In genomic region chr4:121213936-121214792, GRCm38 (mm10) we compare ENCODE assay signal across 8 mouse cellular contexts. TPM values are rescaled to one million over a fixed set of nuclear protein-coding genes. Genes with fewer than 3 reads are reported as not detected.
A peak's percentile ranks its signal among the peaks of the same experiment; 100 is the strongest.
DNase-seq lines count a peak whose midpoint lies in the region; ATAC-seq and TF ChIP-seq lines count a peak whose summit lies in the region.

No protein-coding gene starts in this region.

- under 1% methylated on average over 34 of the region's 36 CpGs for WGBS in heart, adult 2 months
- WGBS in forebrain, embryonic 13.5 days = 2% methylated on average over 35 of the region's 36 CpGs
- WGBS in hindbrain, embryonic 13.5 days = 1% methylated on average over 36 of the region's 36 CpGs

- peak overlapping the region; percentile 72 for H3K4me3 ChIP-seq in heart, adult 2 months
- peak overlapping the region; percentile 83 for H3K4me3 ChIP-seq in brown adipose tissue, adult 24 weeks (ENCODE audit: insufficient read depth, low read depth, low read length)
- peak overlapping the region; percentile 93 for H3K4me3 ChIP-seq in forebrain, embryonic 13.5 days
- peak overlapping the region; percentile 92 for H3K4me3 ChIP-seq in hindbrain, embryonic 13.5 days

- peaks cover 10% of the 10 kb centered on the region for H3K79me2 ChIP-seq in heart, adult 2 months (replicated peaks; ENCODE audit: control insufficient read depth, insufficient read depth, low read length)

- peaks cover 13% of the 10 kb centered on the region for H3K36me3 ChIP-seq in heart, adult 2 months (ENCODE audit: control insufficient read depth, insufficient read depth, low read length)
- no peaks in the 10 kb centered on the region for H3K36me3 ChIP-seq in forebrain, embryonic 13.5 days (ENCODE audit: poor library complexity, severe bottlenecking)
- H3K36me3 ChIP-seq in hindbrain, embryonic 13.5 days = no peaks in the 10 kb centered on the region

- peak overlapping the region; percentile 97 for H3K9ac ChIP-seq in heart, adult 2 months (ENCODE audit: low read depth, low read length)
- H3K9ac ChIP-seq in forebrain, embryonic 13.5 days = peak overlapping the region; percentile 94
- peak overlapping the region; percentile 98 for H3K9ac ChIP-seq in hindbrain, embryonic 13.5 days

- H3K9me3 ChIP-seq in forebrain, embryonic 13.5 days (replicated peaks) = no peaks in the 10 kb centered on the region
- H3K9me3 ChIP-seq in hindbrain, embryonic 13.5 days = no peaks in the 10 kb centered on the region

- no peak for DNase-seq in heart, adult 2 months
- no peak for DNase-seq in heart, postnatal 10 days
- peak; percentile 19 to 39 for DNase-seq in left cerebral cortex, adult 18-20 months (ENCODE audit: low spot score in 2 of 2)
- DNase-seq in lung, postnatal 36 days = peak; percentile 54
- DNase-seq in right cerebral cortex, postnatal 36 days (ENCODE audit: low spot score in 2 of 2) = peak; percentile 36 to 37

- TF ChIP-seq CTCF in heart, adult 2 months (IDR thresholded peaks at IDR 0.05) = peak; percentile 27; the same call in 1 of the 2 replicates

- no peaks in the 10 kb centered on the region for H3K27me3 ChIP-seq in heart, adult 2 months (ENCODE audit: control insufficient read depth, insufficient read depth, low read length)
- peaks cover 15% of the 10 kb centered on the region for H3K27me3 ChIP-seq in forebrain, embryonic 13.5 days
- peaks cover 15% of the 10 kb centered on the region; the same call in 1 of the 2 replicates for H3K27me3 ChIP-seq in hindbrain, embryonic 13.5 days

- no peak for TF ChIP-seq POLR2A in heart, adult 2 months (IDR thresholded peaks at IDR 0.05; ENCODE audit: insufficient read depth, low read depth, low read length)

- TF ChIP-seq EP300 in heart, adult 2 months (IDR thresholded peaks at IDR 0.05; ENCODE audit: insufficient read depth, low read depth, low read length) = no peak

- H3K27ac ChIP-seq in heart, adult 2 months = peak overlapping the region; percentile 82
- H3K27ac ChIP-seq in brown adipose tissue, adult 24 weeks (replicated peaks; ENCODE audit: low read depth, low read length) = no peak overlapping the region
- peak overlapping the region; percentile 86 for H3K27ac ChIP-seq in forebrain, embryonic 13.5 days
- peak overlapping the region; percentile 95 for H3K27ac ChIP-seq in hindbrain, embryonic 13.5 days

- peaks cover 3% of the 10 kb centered on the region for H3K4me1 ChIP-seq in heart, adult 2 months (ENCODE audit: control insufficient read depth, insufficient read depth, low read length)
- H3K4me1 ChIP-seq in brown adipose tissue, adult 24 weeks (ENCODE audit: control insufficient read depth, insufficient read depth, insufficient read length, low read length) = peaks cover 3% of the 10 kb centered on the region
- H3K4me1 ChIP-seq in forebrain, embryonic 13.5 days = peaks cover 27% of the 10 kb centered on the region
- H3K4me1 ChIP-seq in hindbrain, embryonic 13.5 days (replicated peaks) = peaks cover 25% of the 10 kb centered on the region

- ATAC-seq in forebrain, embryonic 13.5 days = peak; percentile 82
- ATAC-seq in hindbrain, embryonic 13.5 days (ENCODE audit: low FRiP score) = peak; percentile 88

- intact Hi-C loops in heart, adult 2 months (cut with DNase I) = loop anchor here (10.0 kb wide), 1 partner anchor 199 kb away; the partner anchor contains the start of gene Smap2
- intact Hi-C loops in heart, postnatal 10 days (cut with DNase I) = no loop called here

- peak overlapping the region; percentile 89 for H3K4me2 ChIP-seq in forebrain, embryonic 13.5 days
- peak overlapping the region; percentile 89 for H3K4me2 ChIP-seq in hindbrain, embryonic 13.5 days

RNA-seq across cellular contexts. Expression of gene Rlf, which starts 0.7 kb away (rescaled TPM):
- total RNA-seq in heart, adult 2 months (2021) = 10 to 100 TPM; 10.2 to 10.6 TPM
- 2.6 and 6.2 TPM in 2 replicates for polyA plus RNA-seq in heart, adult 2 months (2012; rRNA removed)
- 10 to 100 TPM; 19.4 to 20.1 TPM for total RNA-seq in heart, postnatal 10 days (2021)
- 4.2 and 4.6 TPM in 2 replicates for polyA plus RNA-seq in brown adipose tissue, adult 24 weeks (2012; ENCODE audit: insufficient read depth, insufficient read length, missing spikeins)
- 27.5 and 31.7 TPM in 2 replicates for polyA plus RNA-seq in forebrain, embryonic 13.5 days (2015; fragmentation: Nextera tagmentation; extraction: Ambion mirVana)
- polyA plus RNA-seq in hindbrain, embryonic 13.5 days (2015; fragmentation: Nextera tagmentation; extraction: Ambion mirVana) = 31.7 and 33.4 TPM in 2 replicates
- total RNA-seq in left cerebral cortex, adult 18-20 months (2021) = 10 to 100 TPM; 26.3 to 26.7 TPM

Comparison
In these comparisons a context has a peak if more than half of its experiments do, and no peak if none do; other contexts are left out.
1. DNase-seq: peak in left cerebral cortex, adult 18-20 months (2 of 2), lung, postnatal 36 days (single experiment) and right cerebral cortex, postnatal 36 days (2 of 2); none in heart, adult 2 months (0 of 2) and heart, postnatal 10 days (0 of 2).
2. Peak in every context shown above with its lines, with median percentiles within 50 percentile points of each other: H3K4me3 ChIP-seq and H3K9ac ChIP-seq.